Comparison of ENCODE assay signal across 12 mouse cellular contexts in the genomic region with DNA sequence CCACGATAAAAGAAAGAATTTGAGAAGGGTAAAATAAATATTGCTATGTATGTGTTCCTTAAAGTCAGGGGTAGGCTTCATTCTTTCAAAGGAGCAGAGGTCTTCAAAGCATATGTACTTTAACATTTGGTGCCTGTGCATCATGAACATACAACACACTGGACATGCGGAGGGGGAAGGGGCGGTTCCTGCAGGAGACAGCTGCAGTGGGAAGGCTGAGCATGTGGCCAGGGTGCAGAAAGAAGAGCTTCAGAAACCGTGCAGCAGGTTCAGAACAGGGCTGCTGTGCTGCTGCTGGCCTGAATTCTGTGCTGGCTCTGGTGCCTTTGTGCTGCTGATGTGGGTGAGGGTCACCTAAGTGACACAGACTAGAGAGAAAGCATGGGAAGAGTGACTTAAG.
A peak's percentile ranks its signal among the peaks of the same experiment; 100 is the strongest.
DNase-seq lines count a peak whose midpoint lies in the region; ATAC-seq and TF ChIP-seq lines count a peak whose summit lies in the region.
"Had no signal": no experiment of that assay in that cellular context is flagged by ENCODE, and none has a peak within 500 bp of the region (broad histone marks: within the 10 kb centered on the region; RNA-seq: fewer than 3 reads in every experiment).

No protein-coding gene starts in this region.

- TF ChIP-seq EP300 in CH12.LX (IDR thresholded peaks at IDR 0.05; ENCODE audit: low read length) = no peak

- TF ChIP-seq RAD21 in CH12.LX (IDR thresholded peaks at IDR 0.05; ENCODE audit: low read depth, low read length) = no peak

- H3K27ac ChIP-seq in heart, embryonic 12.5 days (ENCODE audit: poor library complexity, severe bottlenecking) = 0 out of 2 replicates have a peak overlapping the region, but pooled peaks have one; percentile 2
- H3K27ac ChIP-seq in left cerebral cortex, adult 2 months = peak overlapping the region; percentile 89
- H3K27ac ChIP-seq in CH12.LX (ENCODE audit: insufficient read depth, low read depth) = peak overlapping the region; percentile 7

- no peaks in the 10 kb centered on the region for H3K27me3 ChIP-seq in heart, embryonic 12.5 days (replicated peaks)
- no peaks in the 10 kb centered on the region for H3K27me3 ChIP-seq in CH12.LX (replicated peaks)

- in situ Hi-C loops in CH12.LX (cut with MboI; ENCODE audit: low pct_ligation_motif_present, low pct_unique_long_range_greater_than_20kb, low sequenced_read_pairs) = no loop called here

- peaks cover 44% of the 10 kb centered on the region for H3K4me1 ChIP-seq in heart, embryonic 12.5 days (replicated peaks)
- H3K4me1 ChIP-seq in CH12.LX (ENCODE audit: control insufficient read depth in 1 of 2, insufficient read depth in 2 of 2) = peaks cover 32 to 96% of the 10 kb centered on the region in 2 experiments

- dilution Hi-C loops in CH12.LX (cut with MboI; ENCODE audit: extremely low pct_ligation_motif_present, extremely low pct_unique_long_range_greater_than_20kb, low sequenced_read_pairs) = no loop called here

- H3K9ac ChIP-seq in heart, embryonic 12.5 days = no peak overlapping the region
- H3K9ac ChIP-seq in CH12.LX (ENCODE audit: insufficient read depth, low read depth) = no peak overlapping the region

- no peak for TF ChIP-seq POLR2A in CH12.LX (IDR thresholded peaks at IDR 0.05; ENCODE audit: low read depth, low read length)

- intact Hi-C loops in heart, postnatal 25 days (cut with DNase I) = no loop called here
- intact Hi-C loops in left cerebral cortex, adult 2 months (cut with DNase I) = loop anchor here (10.0 kb wide), 1 partner anchor 52 kb away; no protein-coding TSS in a partner anchor

- DNase-seq in heart, postnatal 25 days (ENCODE audit: low spot score) = no peak
- DNase-seq in left cerebral cortex, adult 2 months (ENCODE audit: extremely low spot score in 1 of 2, low spot score in 2 of 2) = no peak
- no peak for DNase-seq in left cerebral cortex, adult 11 months (ENCODE audit: low spot score)
- DNase-seq in CH12.LX (ENCODE audit: extremely low read depth) = no peak
- DNase-seq in brain, adult 2 months (ENCODE audit: low read depth, low spot score) = peak; percentile 60
- no peak for DNase-seq in layer of hippocampus, adult 9-10 months (ENCODE audit: low spot score)
- DNase-seq: cerebellum, postnatal 10 days; kidney, adult 11 months; lung, adult 18-20 months had no signal

- H3K36me3 ChIP-seq in heart, embryonic 12.5 days = no peaks in the 10 kb centered on the region
- H3K36me3 ChIP-seq in CH12.LX (replicated peaks in 1 of 2; ENCODE audit: control insufficient read depth in 1 of 2, insufficient read depth in 1 of 2, low read length in 1 of 2) = peaks cover 7 to 18% of the 10 kb centered on the region in 2 experiments

- no peak for TF ChIP-seq CTCF in left cerebral cortex, adult 2 months (IDR thresholded peaks at IDR 0.05)
- TF ChIP-seq CTCF in CH12.LX (conservative IDR thresholded peaks at IDR 0.05 in 1 of 2, IDR thresholded peaks at IDR 0.05 in 1 of 2; ENCODE audit: low read depth in 2 of 2, low read length in 2 of 2) = no peak

- H3K4me2 ChIP-seq in heart, embryonic 12.5 days = no peak overlapping the region
- H3K4me2 ChIP-seq in CH12.LX (ENCODE audit: insufficient read depth, low read depth, poor library complexity, severe bottlenecking) = no peak overlapping the region

- no peak overlapping the region for H3K4me3 ChIP-seq in heart, embryonic 12.5 days
- no peak overlapping the region for H3K4me3 ChIP-seq in left cerebral cortex, adult 2 months
- no peak overlapping the region for H3K4me3 ChIP-seq in CH12.LX (replicated peaks in 1 of 3; ENCODE audit: low read depth in 2 of 3, low read length in 2 of 3, poor library complexity in 1 of 3)

- no peaks in the 10 kb centered on the region for H3K9me3 ChIP-seq in heart, embryonic 12.5 days (replicated peaks)
- no peaks in the 10 kb centered on the region for H3K9me3 ChIP-seq in CH12.LX (replicated peaks; ENCODE audit: low read length)

- ATAC-seq in heart, embryonic 12.5 days (ENCODE audit: insufficient number of reproducible peaks, low FRiP score) = no peak
- no peak for ATAC-seq in megakaryocyte-erythroid progenitor cell, adult 5-6 weeks (replicated peaks; ENCODE audit: low FRiP score, low TSS enrichment, poor library complexity, severe bottlenecking)
- ATAC-seq: CD4-positive, CD25-positive, alpha-beta regulatory T cell, adult 4 months had no signal

- H3K79me2 ChIP-seq in CH12.LX (replicated peaks; ENCODE audit: control insufficient read depth, extremely low read depth, insufficient read depth, poor library complexity, severe bottlenecking) = peaks cover 63% of the 10 kb centered on the region

- 59% methylated on average over 4 of the region's 4 CpGs for WGBS in heart, embryonic 12.5 days

TF ChIP-seq in CH12.LX, 34 proteins besides CTCF, POLR2A, EP300 and RAD21:
- TF ChIP-seq NELFE (IDR thresholded peaks at IDR 0.05; ENCODE audit: low read depth, low read length) (no peak), CHD1 (IDR thresholded peaks at IDR 0.05; ENCODE audit: low read depth, low read length) (no peak), USF2 (conservative IDR thresholded peaks at IDR 0.05; ENCODE audit: low read depth, low read length) (no peak), MAZ (IDR thresholded peaks at IDR 0.05; ENCODE audit: low read depth, low read length) (no peak), KAT2A (IDR thresholded peaks at IDR 0.05; ENCODE audit: insufficient replicate concordance, low read length) (no peak), MAFK (IDR thresholded peaks at IDR 0.05; ENCODE audit: insufficient replicate concordance, low read length) (no peak), POLR2AphosphoS2 (IDR thresholded peaks at IDR 0.05; ENCODE audit: low read depth, low read length) (no peak), TCF12 (IDR thresholded peaks at IDR 0.05; ENCODE audit: low read depth, low read length) (no peak), RCOR1 (conservative IDR thresholded peaks at IDR 0.05; ENCODE audit: low read depth, low read length) (no peak), BHLHE40 (IDR thresholded peaks at IDR 0.05; ENCODE audit: low read depth, low read length) (no peak)

Comparison
In these comparisons a context has a peak if more than half of its experiments do, and no peak if none do; other contexts are left out.
1. H3K27ac ChIP-seq: peak in every context shown above with its lines; median percentile 89 in left cerebral cortex, adult 2 months; 7 in CH12.LX; 2 in heart, embryonic 12.5 days.